8 mouse cellular contexts compared by ENCODE assay signal in the genomic region with DNA sequence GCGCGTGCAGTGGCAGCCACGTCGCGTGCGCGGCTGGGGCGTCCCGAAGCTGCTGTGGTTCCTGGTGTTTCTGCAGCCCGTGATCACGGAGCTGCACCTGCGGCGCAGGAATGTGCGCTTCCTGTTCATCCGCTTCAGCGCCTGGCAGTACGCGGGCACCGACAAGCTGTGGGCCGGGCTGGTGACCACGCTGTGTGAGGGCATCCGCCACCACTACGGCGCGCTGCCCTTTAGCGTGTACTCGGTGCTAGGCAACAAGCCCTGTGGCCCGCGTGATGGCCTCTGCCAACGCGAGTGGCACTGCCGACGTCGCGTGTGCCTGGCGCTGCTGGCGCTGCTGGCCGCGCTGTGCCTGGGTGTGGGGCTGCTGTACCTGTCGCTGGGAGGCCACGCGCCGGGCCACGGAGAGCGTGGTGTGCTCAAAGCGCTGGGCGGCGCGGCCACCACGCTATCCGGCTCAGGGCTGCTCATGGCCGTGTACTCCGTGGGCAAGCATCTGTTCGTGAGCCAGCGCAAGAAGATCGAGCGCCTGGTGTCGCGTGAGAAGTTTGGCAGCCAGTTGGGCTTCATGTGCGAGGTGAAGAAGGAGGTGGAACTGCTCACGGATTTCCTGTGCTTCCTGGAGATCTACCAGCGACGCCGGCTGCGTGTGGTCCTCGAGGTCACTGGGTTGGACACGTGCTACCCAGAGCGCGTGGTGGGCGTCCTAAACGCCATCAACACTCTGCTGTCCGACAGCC. TPM values are rescaled to one million over a fixed set of nuclear protein-coding genes. Genes with fewer than 3 reads are reported as not detected.
DNase-seq lines count a peak whose midpoint lies in the region; ATAC-seq and TF ChIP-seq lines count a peak whose summit lies in the region.

No protein-coding gene starts in this region.

- no peak; the same call in 1 of the 2 replicates for ATAC-seq in lung, embryonic 14.5 days (ENCODE audit: insufficient read depth)
- ATAC-seq in hindbrain, embryonic 11.5 days (ENCODE audit: low FRiP score), result peak; percentile 3; the same call in 1 of the 2 replicates
- ATAC-seq in midbrain, embryonic 12.5 days (ENCODE audit: low FRiP score, low read depth), result 0 out of 2 replicates have a peak, but pooled peaks have one; percentile 4

- peak overlapping the region; percentile 78 for H3K4me2 ChIP-seq in lung, embryonic 14.5 days
- peak overlapping the region; percentile 66 for H3K4me2 ChIP-seq in hindbrain, embryonic 11.5 days (replicated peaks; ENCODE audit: low read depth, low read length)
- H3K4me2 ChIP-seq in midbrain, embryonic 12.5 days (replicated peaks), result peak overlapping the region; percentile 68

- H3K9ac ChIP-seq in lung, embryonic 14.5 days, result peak overlapping the region; percentile 29; the same call in 1 of the 2 replicates
- H3K9ac ChIP-seq in hindbrain, embryonic 11.5 days (ENCODE audit: low read depth, low read length), result no peak overlapping the region
- 0 out of 2 replicates have a peak overlapping the region, but pooled peaks have one; percentile 28 for H3K9ac ChIP-seq in midbrain, embryonic 12.5 days (replicated peaks)

- peak; percentile 38 for DNase-seq in adrenal gland, postnatal 10 days
- DNase-seq in adrenal gland, adult 2 months, result no peak
- DNase-seq in lung, embryonic 14.5 days, result peak; percentile 44
- DNase-seq in lung, adult 2 months, result no peak
- DNase-seq in hindbrain, embryonic 11.5 days (ENCODE audit: low spot score), result peak; percentile 33
- no peak for DNase-seq in urinary bladder, postnatal 36 days (ENCODE audit: low spot score in 2 of 2)
- DNase-seq in spleen, adult 12 weeks (ENCODE audit: low spot score), result no peak

- H3K27ac ChIP-seq in lung, embryonic 14.5 days (ENCODE audit: low read depth), result no peak overlapping the region
- H3K27ac ChIP-seq in hindbrain, embryonic 11.5 days (ENCODE audit: low read depth, low read length), result no peak overlapping the region
- no peak overlapping the region for H3K27ac ChIP-seq in midbrain, embryonic 12.5 days (replicated peaks)

- H3K9me3 ChIP-seq in lung, embryonic 14.5 days (ENCODE audit: low read depth, low read length), result no peaks in the 10 kb centered on the region
- no peaks in the 10 kb centered on the region for H3K9me3 ChIP-seq in hindbrain, embryonic 11.5 days (ENCODE audit: control insufficient read depth, low read length)
- no peaks in the 10 kb centered on the region for H3K9me3 ChIP-seq in midbrain, embryonic 12.5 days

- TF ChIP-seq CTCF in lung, embryonic 14.5 days (IDR thresholded peaks at IDR 0.05; ENCODE audit: low read depth), result no peak
- TF ChIP-seq CTCF in lung, adult 2 months (IDR thresholded peaks at IDR 0.05; ENCODE audit: insufficient read depth, low read length), result no peak

- peaks cover 71% of the 10 kb centered on the region for H3K27me3 ChIP-seq in lung, embryonic 14.5 days (ENCODE audit: insufficient read depth, low read length)
- H3K27me3 ChIP-seq in hindbrain, embryonic 11.5 days (ENCODE audit: control insufficient read depth, insufficient read depth, low read length), result peaks cover 68% of the 10 kb centered on the region
- H3K27me3 ChIP-seq in midbrain, embryonic 12.5 days, result peaks cover 82% of the 10 kb centered on the region

- 0 out of 2 replicates have a peak, but pooled peaks cover under 1% of the 10 kb centered on the region for H3K36me3 ChIP-seq in lung, embryonic 14.5 days (ENCODE audit: insufficient read depth)
- no peaks in the 10 kb centered on the region for H3K36me3 ChIP-seq in hindbrain, embryonic 11.5 days (ENCODE audit: control insufficient read depth, insufficient read depth, low read length)
- no peaks in the 10 kb centered on the region for H3K36me3 ChIP-seq in midbrain, embryonic 12.5 days

- H3K4me1 ChIP-seq in lung, embryonic 14.5 days (ENCODE audit: insufficient read depth), result peaks cover 9% of the 10 kb centered on the region; the same call in 1 of the 2 replicates
- peaks cover 17% of the 10 kb centered on the region for H3K4me1 ChIP-seq in lung, adult 2 months (ENCODE audit: control insufficient read depth, insufficient read depth, low read length)
- H3K4me1 ChIP-seq in hindbrain, embryonic 11.5 days (replicated peaks; ENCODE audit: control insufficient read depth, insufficient read depth, low read length), result peaks cover 9% of the 10 kb centered on the region
- H3K4me1 ChIP-seq in midbrain, embryonic 12.5 days, result peaks cover 28% of the 10 kb centered on the region

- WGBS in lung, embryonic 14.5 days, result 8% methylated on average over 72 of the region's 72 CpGs
- 6% methylated on average over 72 of the region's 72 CpGs for WGBS in lung, adult 2 months
- WGBS in hindbrain, embryonic 11.5 days, result 16% methylated on average over 72 of the region's 72 CpGs
- WGBS in midbrain, embryonic 12.5 days, result 14% methylated on average over 72 of the region's 72 CpGs

- H3K4me3 ChIP-seq in lung, embryonic 14.5 days (ENCODE audit: low read depth, low read length), result peak overlapping the region; percentile 40
- H3K4me3 ChIP-seq in lung, adult 2 months (replicated peaks; ENCODE audit: extremely low read depth, low read depth, low read length), result no peak overlapping the region
- H3K4me3 ChIP-seq in hindbrain, embryonic 11.5 days (ENCODE audit: low read depth, low read length), result peak overlapping the region; percentile 31
- H3K4me3 ChIP-seq in midbrain, embryonic 12.5 days, result peak overlapping the region; percentile 42

- TF ChIP-seq POLR2A in lung, adult 2 months (IDR thresholded peaks at IDR 0.05; ENCODE audit: borderline replicate concordance, extremely low read depth, low read depth, low read length), result no peak

RNA-seq across cellular contexts. Expression of a gene that starts 5.5 kb away (rescaled TPM):
- under 1 TPM; 0.18 to 0.21 TPM for total RNA-seq in adrenal gland, postnatal 10 days (2021)
- under 1 TPM in 1 of 2 experiments, not detected in 1; 0.14 TPM for total RNA-seq in adrenal gland, adult 2 months (2021)
- 0.38 and 0.64 TPM in 2 replicates for polyA plus RNA-seq in adrenal gland, adult 2 months (2012; rRNA removed)
- polyA plus RNA-seq in lung, embryonic 14.5 days (2014; fragmentation: Nextera tagmentation; extraction: Ambion mirVana), result 0.11 TPM in 2 replicates
- 0.62 and 17.3 TPM in 2 replicates for polyA plus RNA-seq in lung, adult 2 months (2012; rRNA removed)
- polyA plus RNA-seq in hindbrain, embryonic 11.5 days (2014; fragmentation: Nextera tagmentation; extraction: Ambion mirVana), result 0.10 and 0.17 TPM in 2 replicates
- 0.06 TPM in 1 of 2 replicates, not detected in the other for polyA plus RNA-seq in midbrain, embryonic 12.5 days (2016; fragmentation: Nextera tagmentation; extraction: Ambion mirVana)

RNA-seq across cellular contexts. Expression of a gene that starts 15.0 kb away (rescaled TPM):
- total RNA-seq in adrenal gland, postnatal 10 days (2021), result 10 to 100 TPM; 76.6 to 80.9 TPM
- 10 to 100 TPM; 70.2 to 81.4 TPM for total RNA-seq in adrenal gland, adult 2 months (2021)
- polyA plus RNA-seq in adrenal gland, adult 2 months (2012; rRNA removed), result 253 and 254 TPM in 2 replicates
- polyA plus RNA-seq in lung, embryonic 14.5 days (2014; fragmentation: Nextera tagmentation; extraction: Ambion mirVana), result 77.3 and 83.5 TPM in 2 replicates
- 63.1 and 93.4 TPM in 2 replicates for polyA plus RNA-seq in lung, adult 2 months (2012; rRNA removed)
- polyA plus RNA-seq in hindbrain, embryonic 11.5 days (2014; fragmentation: Nextera tagmentation; extraction: Ambion mirVana), result 45.7 and 49.8 TPM in 2 replicates
- 41.5 and 41.7 TPM in 2 replicates for polyA plus RNA-seq in midbrain, embryonic 12.5 days (2016; fragmentation: Nextera tagmentation; extraction: Ambion mirVana)

RNA-seq across cellular contexts. Expression of a gene that starts 15.0 kb away (rescaled TPM):
- total RNA-seq in adrenal gland, postnatal 10 days (2021), result 1 to 10 TPM; 5.2 to 5.4 TPM
- total RNA-seq in adrenal gland, adult 2 months (2021), result 10 to 100 TPM in 1 of 2 experiments, 1 to 10 TPM in 1; 9.8 to 13.2 TPM
- polyA plus RNA-seq in adrenal gland, adult 2 months (2012; rRNA removed), result 31.9 and 37.2 TPM in 2 replicates
- 1.1 and 1.7 TPM in 2 replicates for polyA plus RNA-seq in lung, embryonic 14.5 days (2014; fragmentation: Nextera tagmentation; extraction: Ambion mirVana)
- 12.2 and 12.9 TPM in 2 replicates for polyA plus RNA-seq in lung, adult 2 months (2012; rRNA removed)
- 2.4 and 2.5 TPM in 2 replicates for polyA plus RNA-seq in hindbrain, embryonic 11.5 days (2014; fragmentation: Nextera tagmentation; extraction: Ambion mirVana)
- 4.3 and 5.0 TPM in 2 replicates for polyA plus RNA-seq in midbrain, embryonic 12.5 days (2016; fragmentation: Nextera tagmentation; extraction: Ambion mirVana)

RNA-seq across cellular contexts. Expression of a gene that starts 39.7 kb away (rescaled TPM):
- 10 to 100 TPM; 59.2 to 60.8 TPM for total RNA-seq in adrenal gland, postnatal 10 days (2021)
- total RNA-seq in adrenal gland, adult 2 months (2021), result 10 to 100 TPM; 68.3 to 70.8 TPM
- 159 and 163 TPM in 2 replicates for polyA plus RNA-seq in adrenal gland, adult 2 months (2012; rRNA removed)
- polyA plus RNA-seq in lung, embryonic 14.5 days (2014; fragmentation: Nextera tagmentation; extraction: Ambion mirVana), result 4.7 and 6.2 TPM in 2 replicates
- polyA plus RNA-seq in lung, adult 2 months (2012; rRNA removed), result 113 and 121 TPM in 2 replicates
- 4.2 and 5.8 TPM in 2 replicates for polyA plus RNA-seq in hindbrain, embryonic 11.5 days (2014; fragmentation: Nextera tagmentation; extraction: Ambion mirVana)
- 37.2 and 38.8 TPM in 2 replicates for polyA plus RNA-seq in midbrain, embryonic 12.5 days (2016; fragmentation: Nextera tagmentation; extraction: Ambion mirVana)

RNA-seq across cellular contexts. Expression of a gene that starts 53.9 kb away (rescaled TPM):
- total RNA-seq in adrenal gland, postnatal 10 days (2021), result under 1 TPM; 0.55 to 0.60 TPM
- under 1 TPM; 0.69 to 0.98 TPM for total RNA-seq in adrenal gland, adult 2 months (2021)
- 3.1 and 3.4 TPM in 2 replicates for polyA plus RNA-seq in adrenal gland, adult 2 months (2012; rRNA removed)
- polyA plus RNA-seq in lung, embryonic 14.5 days (2014; fragmentation: Nextera tagmentation; extraction: Ambion mirVana), result 0.27 and 0.38 TPM in 2 replicates
- polyA plus RNA-seq in lung, adult 2 months (2012; rRNA removed), result 4.3 and 5.0 TPM in 2 replicates
- 0.22 and 0.38 TPM in 2 replicates for polyA plus RNA-seq in hindbrain, embryonic 11.5 days (2014; fragmentation: Nextera tagmentation; extraction: Ambion mirVana)
- 0.14 and 0.27 TPM in 2 replicates for polyA plus RNA-seq in midbrain, embryonic 12.5 days (2016; fragmentation: Nextera tagmentation; extraction: Ambion mirVana)

Comparison
In these comparisons a context has a peak if more than half of its experiments do, and no peak if none do; other contexts are left out.
1. DNase-seq: peak in adrenal gland, postnatal 10 days (single experiment), lung, embryonic 14.5 days (single experiment) and hindbrain, embryonic 11.5 days (single experiment); none in adrenal gland, adult 2 months (single experiment), lung, adult 2 months (single experiment), urinary bladder, postnatal 36 days (0 of 2) and spleen, adult 12 weeks (single experiment).
2. Peak in every context shown above with its lines, with median percentiles within 50 percentile points of each other: H3K4me2 ChIP-seq.